Mouse (Mus musculus): Measurements from ENCODE around the gene Ear14. TPM values are rescaled to one million over a fixed set of nuclear protein-coding genes. Genes with fewer than 3 reads are reported as not detected.
"Not testable (repeated sequence)": the region's sequence is repeated elsewhere in the genome, so short reads cannot be mapped to it uniquely, and the experiment has no call there.

Ear14 gene
- total RNA-seq (2015) (not detected in 2 replicates), total RNA-seq (2017) (not detected in 2 replicates)

DNA sequence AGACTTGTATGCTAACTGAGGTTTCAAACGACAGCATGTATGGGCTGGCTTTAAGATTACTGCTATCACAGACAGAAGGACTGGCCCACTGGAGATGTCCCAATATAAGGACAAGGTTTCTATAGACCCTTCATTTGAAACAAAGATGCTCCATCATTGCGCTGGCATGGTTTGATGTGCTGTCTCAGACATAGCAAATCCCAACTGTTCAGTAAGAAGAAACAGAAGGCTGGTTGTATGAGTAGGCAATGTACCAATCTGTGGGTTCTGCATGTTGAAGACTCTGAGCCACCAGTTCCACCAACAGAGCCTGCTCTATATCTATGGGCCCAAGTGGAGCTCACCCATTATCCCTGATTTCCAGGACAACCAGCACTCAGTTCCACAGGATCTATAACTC is at the start of gene Ear14:
Gene Ear14 (plus strand): TSS at position 277 of the 400 bp plus-strand sequence.
- no peak for ATAC-seq (ENCODE audit: poor library complexity, severe bottlenecking)

DNA sequence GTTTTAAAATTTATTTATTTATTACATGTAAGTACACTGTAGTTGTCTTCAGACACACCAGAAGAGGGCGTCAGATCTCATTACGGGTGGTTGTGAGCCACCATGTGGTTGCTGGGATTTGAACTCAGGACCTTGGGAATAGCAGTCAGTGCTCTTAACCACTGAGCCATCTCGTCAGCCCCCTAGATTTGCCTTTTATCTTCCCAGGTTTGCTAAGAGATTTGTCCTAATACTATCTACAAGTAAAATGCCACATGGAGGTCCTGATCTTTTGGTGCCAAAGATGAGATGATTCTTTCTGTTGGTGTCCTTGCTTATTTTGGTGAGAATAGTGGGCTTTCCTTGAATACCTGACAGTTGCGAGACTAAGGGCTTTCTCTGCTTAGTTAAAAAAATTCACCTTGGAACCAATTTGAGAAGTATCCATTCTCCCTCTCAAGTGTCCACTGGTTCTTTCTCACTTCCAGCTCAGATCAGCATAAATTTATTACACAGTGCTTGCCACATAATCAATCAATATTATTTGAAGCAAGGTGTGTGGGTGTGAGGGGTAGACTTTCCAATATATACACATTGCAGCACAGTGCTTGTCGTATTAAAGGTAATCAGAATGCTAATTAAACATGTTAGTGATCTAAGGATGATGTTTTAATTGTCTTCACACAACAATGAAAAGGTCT is 47.0 kb upstream of the Ear14 start:
- ATAC-seq (ENCODE audit: poor library complexity, severe bottlenecking) = 0 out of 2 replicates have a peak, but pooled peaks have one; percentile 15

DNA sequence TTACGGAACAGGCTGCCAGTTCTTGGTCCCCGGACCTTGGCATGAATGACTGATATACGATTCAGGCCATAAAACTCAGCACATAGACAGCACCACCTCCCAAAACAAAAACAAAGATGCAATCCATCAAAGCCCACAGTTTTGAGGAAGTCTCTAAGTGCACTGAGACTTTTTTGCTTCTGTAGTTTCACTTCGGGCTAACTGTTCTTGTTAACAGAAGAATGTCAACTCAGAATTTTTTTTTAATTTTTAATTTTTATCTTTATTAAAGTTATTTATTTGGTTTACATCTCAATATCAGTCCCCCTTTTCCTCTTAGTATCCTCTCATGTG is 46.5 kb upstream of the Ear14 start:
- ATAC-seq (ENCODE audit: poor library complexity, severe bottlenecking) = peak; percentile 86

DNA sequence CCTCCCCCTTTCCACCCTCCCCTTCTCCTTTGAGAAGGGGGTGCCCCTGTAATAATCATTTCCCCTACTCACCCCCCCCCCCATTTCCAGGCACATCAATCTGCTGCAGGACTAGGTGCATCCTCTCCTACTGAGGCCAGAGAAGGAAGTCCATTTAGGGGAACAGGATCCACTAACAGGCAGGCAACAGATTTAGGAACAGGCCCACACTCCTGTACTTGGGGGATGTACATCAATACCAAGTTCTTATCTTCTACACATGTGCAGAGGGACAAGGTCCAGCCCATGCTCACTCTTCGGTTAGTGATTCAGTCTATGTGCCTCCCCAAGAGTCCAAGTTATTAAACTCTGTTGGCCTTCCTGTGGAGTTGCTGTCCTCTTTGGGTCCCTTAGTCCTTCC is 46.1 kb upstream of the Ear14 start:
- peak; percentile 45; the same call in 1 of the 2 replicates for ATAC-seq (ENCODE audit: poor library complexity, severe bottlenecking)

DNA sequence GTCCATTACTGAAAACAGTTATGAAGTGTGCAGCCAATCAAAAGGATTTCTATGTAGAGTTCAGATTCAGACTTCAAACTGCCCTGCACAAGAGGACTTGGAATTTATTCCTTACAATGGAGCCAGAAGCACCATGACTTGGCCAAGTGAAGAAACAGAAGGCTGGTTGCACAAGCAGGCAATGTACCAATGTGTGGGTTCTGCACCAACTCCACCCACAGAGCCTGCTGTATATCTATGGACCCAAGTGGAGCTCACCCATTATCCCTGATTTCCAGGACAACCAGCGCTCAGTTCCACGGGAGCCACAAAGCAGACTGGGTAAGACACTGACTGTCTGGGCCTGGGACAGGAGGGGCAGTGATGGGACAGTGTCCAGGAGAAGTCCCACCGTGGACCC is 41.2 kb upstream of the Ear14 start, which contains the start of gene Rnase2b:
Gene Rnase2b (plus strand): TSS at position 285 of the 400 bp plus-strand sequence.
- not testable (repeated sequence) for ATAC-seq (ENCODE audit: poor library complexity, severe bottlenecking)

DNA sequence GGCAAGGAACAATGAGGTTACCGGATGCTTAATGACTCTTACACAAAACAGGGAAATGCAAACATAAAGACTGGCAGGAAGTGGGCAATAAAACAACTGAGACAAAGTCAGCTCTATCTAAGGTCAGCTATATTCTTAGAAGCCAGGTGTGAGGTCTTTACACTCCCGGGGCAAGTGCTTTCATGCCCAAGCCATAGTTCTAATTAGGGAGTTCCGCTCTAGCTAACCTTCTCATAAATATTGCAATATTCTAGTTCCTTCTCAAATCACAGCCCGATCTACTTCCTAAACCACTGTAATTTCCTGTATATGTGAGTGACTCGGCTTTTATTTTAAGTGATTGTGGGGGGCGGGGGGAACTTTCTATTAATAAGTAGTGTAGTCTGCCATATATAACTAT is 39.9 kb upstream of the Ear14 start:
- ATAC-seq (ENCODE audit: poor library complexity, severe bottlenecking) = not testable (repeated sequence)

DNA sequence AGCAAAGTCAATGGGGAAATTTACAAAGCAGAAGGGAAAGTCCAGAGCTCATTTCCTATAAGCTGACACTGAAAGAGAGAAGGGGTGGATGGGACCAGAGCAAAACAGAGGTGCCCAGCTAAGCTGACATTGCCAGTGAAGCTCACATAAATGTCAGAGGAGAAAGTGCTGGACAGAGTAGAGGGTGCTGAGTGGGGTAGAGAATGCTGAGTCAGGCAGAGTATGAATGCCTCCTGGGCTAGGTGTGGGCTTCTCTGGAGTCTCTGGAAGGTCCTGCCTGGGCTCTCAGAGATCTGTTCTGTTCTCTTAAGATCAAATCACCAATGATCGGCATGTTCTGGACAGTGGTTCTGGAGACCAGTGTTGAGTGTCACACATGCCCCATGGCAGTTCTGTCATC is 37.8 kb upstream of the Ear14 start:
- no peak for ATAC-seq (ENCODE audit: poor library complexity, severe bottlenecking)

DNA sequence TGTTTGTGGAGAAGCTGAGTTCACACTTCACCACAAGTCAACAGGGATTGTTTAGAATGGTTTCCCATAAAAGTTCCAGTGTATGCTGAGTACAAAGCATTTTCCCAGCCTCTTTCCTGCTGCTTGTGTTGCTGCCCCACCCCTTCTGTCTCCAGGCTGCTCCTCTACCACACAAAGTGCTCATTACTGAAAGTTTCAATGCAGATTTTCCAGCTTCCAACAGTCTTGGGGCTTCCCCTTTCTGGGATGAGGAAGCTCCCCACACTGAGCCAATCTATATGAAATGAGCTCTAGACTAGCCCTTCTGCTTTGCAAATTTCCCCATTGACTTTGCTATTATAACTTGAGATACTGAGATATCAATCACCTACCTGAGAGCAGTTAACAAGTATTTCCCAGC is 37.1 kb upstream of the Ear14 start:
- peak; percentile 79 for ATAC-seq (ENCODE audit: poor library complexity, severe bottlenecking)

DNA sequence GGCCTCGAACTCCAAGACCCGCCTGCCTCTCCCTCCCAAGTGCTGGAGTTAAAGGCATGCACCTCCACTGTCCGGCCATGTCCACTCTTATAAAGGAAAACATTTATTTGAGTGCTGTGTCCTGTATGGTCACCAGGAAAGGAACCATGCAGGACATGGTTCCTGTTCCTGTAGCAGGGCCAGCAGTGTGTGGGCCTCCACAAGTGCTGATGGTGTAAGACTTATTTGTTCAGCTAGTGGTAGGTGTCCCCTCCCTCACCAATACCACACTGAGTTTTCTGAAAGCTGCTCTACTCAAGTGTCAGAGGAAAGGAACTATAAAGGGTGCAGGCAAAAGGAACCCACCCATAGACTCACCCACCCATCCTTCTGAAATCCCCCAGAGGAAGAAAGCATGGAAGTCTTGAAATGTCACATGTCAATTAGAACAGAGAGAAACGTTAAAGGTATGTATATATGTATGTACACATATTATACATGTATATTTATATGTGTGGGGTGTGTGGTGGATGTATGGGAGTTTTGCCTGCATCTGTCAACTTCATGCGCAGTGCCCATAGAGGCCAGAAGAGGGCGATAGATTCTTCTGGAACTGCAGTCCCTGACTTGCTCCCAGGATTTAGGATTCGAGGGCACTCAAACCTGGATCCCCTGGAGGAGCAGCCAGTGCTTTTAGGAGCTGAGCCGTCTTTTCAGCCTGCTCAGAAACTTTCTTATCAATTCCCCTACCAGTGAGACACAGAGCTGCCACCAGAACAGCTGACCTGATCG is 30.9 kb upstream of the Ear14 start:
- peak; percentile 68 for ATAC-seq (ENCODE audit: poor library complexity, severe bottlenecking)

DNA sequence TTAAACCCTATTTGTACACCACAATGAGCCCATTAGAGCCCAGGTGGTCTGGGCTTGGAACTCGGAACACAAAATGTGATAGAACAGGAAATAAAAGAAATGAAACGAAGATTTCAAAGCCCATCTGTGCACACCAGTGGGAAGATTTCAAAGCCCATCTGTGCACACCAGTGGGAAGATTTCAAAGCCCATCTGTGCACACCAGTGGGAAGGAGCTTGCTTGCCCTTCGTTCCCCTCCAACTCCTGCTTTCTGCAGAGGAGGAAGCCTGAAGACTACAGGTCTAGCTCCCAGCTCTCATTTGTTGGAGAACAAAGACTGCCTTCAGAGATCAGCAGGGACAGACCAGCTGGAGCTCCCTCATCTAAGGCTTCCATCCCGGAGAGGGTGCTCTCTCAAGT is 30.2 kb upstream of the Ear14 start:
- ATAC-seq (ENCODE audit: poor library complexity, severe bottlenecking) = 0 out of 2 replicates have a peak, but pooled peaks have one; percentile 17

DNA sequence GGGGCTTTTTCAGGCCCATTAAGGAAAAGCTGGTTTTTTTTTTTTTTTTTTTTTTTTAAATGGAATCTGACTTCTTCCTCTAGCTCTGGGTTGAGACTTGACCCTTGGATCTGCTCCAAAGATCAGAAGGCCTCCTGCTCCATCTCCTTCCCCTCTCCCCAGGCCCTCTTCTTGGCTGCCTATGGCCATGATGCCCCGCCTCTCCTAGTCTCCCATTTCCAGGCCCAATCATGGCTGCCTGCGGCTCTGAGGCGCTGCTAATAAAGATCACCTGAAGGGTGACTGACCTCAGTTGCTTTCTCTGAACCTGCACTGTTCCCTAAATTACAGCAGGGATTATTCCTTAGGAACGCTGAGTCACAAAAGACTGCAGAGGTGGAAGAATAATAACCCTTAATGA is 29.3 kb upstream of the Ear14 start:
- ATAC-seq (ENCODE audit: poor library complexity, severe bottlenecking) = no peak

DNA sequence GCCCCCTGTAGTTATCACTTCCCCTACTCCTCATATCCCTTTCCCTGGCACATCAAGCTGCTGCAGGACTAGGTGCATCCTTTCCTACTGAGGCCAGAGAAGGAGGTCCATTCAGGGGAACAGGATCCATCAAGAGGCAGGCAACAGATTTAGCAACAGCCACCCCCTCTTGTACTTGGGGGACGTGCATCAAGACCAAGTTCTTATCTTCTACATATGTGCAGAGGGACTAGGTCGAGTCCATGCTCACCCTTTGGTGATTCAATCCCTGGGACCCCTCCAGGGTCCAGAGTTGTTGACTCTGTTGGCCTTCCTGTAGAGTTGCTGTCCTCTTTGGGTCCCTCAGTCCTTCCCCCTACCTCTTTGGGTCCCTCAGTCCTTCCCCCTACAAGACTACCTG is 22.1 kb upstream of the Ear14 start:
- ATAC-seq (ENCODE audit: poor library complexity, severe bottlenecking) = peak; percentile 47; the same call in 1 of the 2 replicates

DNA sequence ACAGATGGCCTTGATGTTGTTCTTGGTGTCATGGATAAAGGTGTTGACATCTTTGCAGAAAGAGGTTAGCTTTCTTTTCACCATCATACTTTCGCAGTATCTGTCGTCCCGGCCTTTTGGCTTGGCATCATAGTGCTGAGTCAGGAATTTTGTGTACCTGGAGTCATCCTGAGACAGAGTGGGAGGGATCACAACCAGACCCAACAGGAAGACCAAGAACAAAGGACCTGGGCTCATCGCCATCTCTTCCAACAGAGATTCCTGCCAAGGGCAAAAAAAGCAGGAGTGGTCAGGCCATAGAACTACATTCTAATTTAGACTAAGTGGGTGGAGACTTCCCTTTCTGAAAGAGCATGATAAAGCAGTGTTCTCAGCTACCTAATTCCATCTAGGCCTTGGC is 7.5 kb upstream of the Ear14 start:
- no peak for ATAC-seq (ENCODE audit: poor library complexity, severe bottlenecking)

DNA sequence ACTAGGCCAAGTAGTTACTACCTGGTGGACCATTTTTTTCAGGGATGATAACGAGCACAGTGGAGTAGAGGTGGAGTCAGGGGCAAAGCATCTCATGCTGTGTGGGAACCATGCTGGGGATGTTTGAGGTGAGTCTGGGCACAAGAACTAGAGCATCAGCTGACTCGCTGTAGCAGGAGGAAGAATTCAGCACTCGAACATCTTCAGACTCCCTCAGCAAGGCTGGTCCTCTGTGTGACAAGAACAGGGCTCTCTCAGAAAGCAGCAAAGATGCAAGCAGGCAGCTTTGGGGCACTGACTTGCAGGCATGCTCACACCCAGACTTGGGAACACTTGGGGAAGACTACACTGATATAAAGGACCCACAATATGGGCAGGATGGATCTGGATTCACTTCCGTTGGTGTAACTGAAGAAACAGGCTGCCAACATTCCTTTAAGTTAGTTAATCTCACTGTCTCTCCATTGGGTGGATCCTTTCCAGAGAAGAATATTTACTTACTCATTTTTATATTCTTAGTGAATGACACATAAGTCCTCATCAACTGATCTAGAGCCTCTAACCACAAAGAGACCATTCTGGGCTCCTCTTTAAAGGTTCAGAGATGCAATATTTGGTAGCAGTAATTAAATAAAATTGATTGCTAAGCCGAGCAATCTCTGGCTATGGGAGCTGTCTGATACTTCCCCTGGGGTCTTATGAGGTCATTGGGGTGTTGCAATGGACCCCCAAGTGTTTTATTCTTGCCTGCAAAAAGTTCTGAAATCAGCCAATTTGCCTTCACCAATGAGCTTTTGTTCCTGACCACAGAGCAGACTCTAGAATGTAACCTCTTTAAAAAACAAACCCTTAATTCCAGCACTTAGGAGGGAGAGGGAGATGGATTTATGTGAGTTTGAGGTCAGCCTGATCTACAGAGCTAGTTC is 3.8 kb upstream of the Ear14 start, which contains the start of gene Ang2:
Gene Ang2 (minus strand): TSS at position 51 of the 926 bp plus-strand sequence.
- ATAC-seq (ENCODE audit: poor library complexity, severe bottlenecking) = no peak

DNA sequence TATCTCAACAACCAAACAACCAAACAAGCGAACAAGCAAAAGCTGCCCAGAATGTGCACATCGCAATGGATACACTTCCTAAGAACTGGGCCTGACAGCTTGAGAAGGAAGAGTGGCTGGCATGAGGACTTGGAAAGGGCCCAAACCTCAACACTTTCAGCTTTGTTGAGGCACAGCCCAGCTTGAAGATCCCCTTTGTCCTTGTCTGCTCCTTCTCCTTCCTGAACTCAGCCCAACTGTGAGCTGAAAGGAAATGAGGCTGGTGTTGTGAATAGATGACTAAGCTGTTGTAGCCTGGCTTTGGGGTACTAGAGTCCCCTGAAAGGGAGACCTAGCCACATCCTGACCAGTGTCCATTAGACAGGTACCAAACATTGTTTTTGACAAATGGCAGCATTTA is 3.1 kb upstream of the Ear14 start:
- ATAC-seq (ENCODE audit: poor library complexity, severe bottlenecking) = no peak

DNA sequence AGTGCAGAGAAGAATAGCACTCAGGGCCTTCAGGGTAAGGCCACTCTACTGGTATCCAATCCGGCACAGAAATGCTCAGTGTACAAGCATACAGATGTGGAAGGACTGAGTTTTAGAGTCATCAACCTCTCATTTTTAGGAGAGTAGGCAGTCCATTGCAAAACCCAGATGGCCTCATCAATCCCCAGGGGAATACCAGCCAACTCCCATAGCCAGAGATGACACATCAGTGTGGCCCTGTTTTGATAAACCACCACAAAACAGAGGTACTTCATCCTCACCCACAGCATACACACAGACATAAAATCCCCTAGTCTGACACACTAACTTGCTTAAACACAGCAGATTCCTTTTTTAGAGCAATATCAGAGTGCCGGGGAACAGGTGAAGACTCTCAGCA is 2.7 kb upstream of the Ear14 start:
- no peak for ATAC-seq (ENCODE audit: poor library complexity, severe bottlenecking)

DNA sequence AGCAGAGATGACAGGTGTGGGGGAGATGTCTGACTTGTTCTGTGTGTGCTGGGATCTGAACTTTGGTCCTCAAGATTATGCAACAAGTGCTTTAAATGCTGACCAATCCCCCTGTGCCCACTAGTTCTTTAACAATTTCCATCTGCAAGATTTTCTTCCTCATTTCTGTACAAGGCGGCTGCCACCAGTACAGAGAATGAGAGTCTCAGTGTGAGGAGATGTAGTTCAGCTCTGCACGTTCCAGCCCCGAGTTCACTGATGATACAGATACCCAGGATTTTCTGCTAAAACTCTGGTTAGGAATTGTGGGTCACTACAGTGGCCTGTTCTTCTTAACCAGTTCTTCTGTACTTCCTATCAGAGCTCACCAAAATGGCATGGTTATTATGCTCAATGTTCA is 16.9 kb downstream of the Ear14 start:
- ATAC-seq (ENCODE audit: poor library complexity, severe bottlenecking) = not testable (repeated sequence)

DNA sequence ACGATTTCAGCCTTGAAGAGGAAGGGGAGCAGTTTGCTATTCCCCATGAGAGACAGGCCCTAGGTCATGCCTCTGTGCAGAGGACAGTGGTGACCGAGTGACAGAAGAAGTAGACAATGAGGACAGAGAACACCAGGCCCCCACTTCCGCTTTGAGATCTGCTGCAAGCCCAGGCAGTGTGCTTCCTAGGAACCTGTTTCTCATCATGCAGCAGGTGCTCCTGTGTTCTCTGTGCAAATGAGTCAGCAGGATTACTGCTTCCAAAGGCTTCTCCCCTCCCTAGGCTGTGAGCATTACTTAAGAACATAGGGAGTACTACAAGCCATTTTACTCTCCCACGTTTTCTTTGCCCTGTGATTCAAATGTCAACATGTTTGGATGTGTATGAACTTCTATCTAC is 26.5 kb downstream of the Ear14 start:
- peak; percentile 33 for ATAC-seq (ENCODE audit: poor library complexity, severe bottlenecking)

DNA sequence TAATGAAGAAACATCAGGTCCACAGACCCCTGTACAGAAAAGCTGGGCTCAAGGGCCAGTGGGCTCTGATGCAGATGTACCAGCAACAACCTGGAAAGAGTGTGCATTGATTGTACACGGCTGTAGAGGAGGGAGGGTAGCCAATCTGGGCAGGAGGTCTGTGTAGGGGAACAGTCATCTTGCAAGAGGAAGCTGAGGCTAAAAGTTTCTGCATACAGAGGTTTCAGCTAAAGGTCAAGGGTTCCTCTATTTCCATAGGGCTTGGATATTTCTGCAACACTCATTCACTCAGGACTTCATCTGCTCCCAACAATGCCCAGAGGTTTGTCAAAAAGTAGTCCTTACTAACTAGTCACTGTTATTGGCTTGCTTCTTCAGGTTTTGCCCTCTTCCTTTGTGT is 34.3 kb downstream of the Ear14 start:
- ATAC-seq (ENCODE audit: poor library complexity, severe bottlenecking) = peak; percentile 91

DNA sequence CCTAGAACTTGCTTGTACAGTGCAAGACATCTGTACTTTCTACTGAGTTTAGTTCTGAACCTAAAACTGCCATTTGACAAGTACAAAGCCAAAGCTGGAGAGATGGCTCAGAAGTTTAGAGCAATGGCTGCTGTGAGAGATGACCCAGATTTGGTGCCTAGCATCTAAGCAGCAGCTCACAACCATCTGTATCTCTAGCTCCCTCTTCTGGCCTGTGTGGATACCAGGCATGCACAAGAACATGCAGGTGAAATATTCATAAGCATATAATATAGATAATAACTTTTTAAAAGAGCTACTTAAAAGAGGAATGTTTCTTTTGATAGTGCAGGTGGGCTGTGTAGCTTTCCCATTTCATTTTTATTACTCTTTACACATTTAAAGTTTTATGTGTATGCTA is 37.7 kb downstream of the Ear14 start:
- peak; percentile 53 for ATAC-seq (ENCODE audit: poor library complexity, severe bottlenecking)

DNA sequence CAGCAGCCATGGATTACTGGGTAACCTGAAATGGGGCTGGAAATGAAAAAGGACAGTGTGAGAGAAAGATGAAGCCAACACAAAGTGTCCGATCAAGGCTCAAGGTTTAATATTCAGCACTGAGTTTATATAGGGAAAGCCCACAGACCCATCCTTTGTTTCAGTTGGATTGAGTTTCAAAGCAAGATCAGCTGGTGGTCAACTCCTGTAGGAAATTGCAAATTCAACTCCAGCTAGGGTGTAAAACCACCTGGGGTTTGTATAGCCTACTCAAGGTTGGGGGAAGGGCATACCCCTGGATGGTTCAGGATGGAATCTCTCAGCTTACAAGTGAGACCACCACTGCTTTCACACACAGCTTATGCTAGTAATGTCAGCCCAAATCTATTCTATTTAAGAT is 44.5 kb downstream of the Ear14 start:
- no peak for ATAC-seq (ENCODE audit: poor library complexity, severe bottlenecking)

All from megakaryocyte, adult 5-6 weeks (primary cell).